Mouse (Mus musculus): Measurements from ENCODE around the gene Sirt2. TPM values are rescaled to one million over a fixed set of nuclear protein-coding genes. Genes with fewer than 3 reads are reported as not detected.
A peak's percentile ranks its signal among the peaks of the same experiment; 100 is the strongest.

The Sirt2 gene
- polyA plus RNA-seq, 1 experiment = 203 TPM

- TF ChIP-seq POLR2A (IDR thresholded peaks at IDR 0.05; ENCODE audit: control insufficient read depth, low read depth, low read length) (no peak), CTCF (IDR thresholded peaks at IDR 0.05; ENCODE audit: control insufficient read depth, insufficient read depth, insufficient replicate concordance, low read depth, low read length) (no peak)
- Histone ChIP-seq H3K27me3 (ENCODE audit: control insufficient read depth, insufficient read depth, low read length) (no peaks in the 10 kb centered on the region), H3K4me1 (ENCODE audit: control insufficient read depth, insufficient read depth, low read length) (peaks cover 4% of the 10 kb centered on the region), H3K4me3 (ENCODE audit: control insufficient read depth, low read depth, low read length) (peak overlapping the region; percentile 99), H3K27ac (ENCODE audit: control insufficient read depth, insufficient read depth, low read depth, low read length) (peak overlapping the region; percentile 56), H3K36me3 (ENCODE audit: control insufficient read depth, insufficient read depth, low read length) (no peaks in the 10 kb centered on the region)
These were observed 375 bp downstream of the Sirt2 start for GRCm38 (mm10) chr7:28766910-28767309.

GRCm38 (mm10) chr7:28767462-28767965 lies 979 bp downstream of the Sirt2 start, which contains the start of gene Nfkbib:
Nfkbib (minus strand) TSS chr7:28767512.
- peak within 1 kb of the TSS; percentile 99 for H3K4me3 ChIP-seq (ENCODE audit: control insufficient read depth, low read depth, low read length)
- H3K36me3 ChIP-seq (ENCODE audit: control insufficient read depth, insufficient read depth, low read length) = no peaks in the 10 kb centered on the region
- H3K4me1 ChIP-seq (ENCODE audit: control insufficient read depth, insufficient read depth, low read length) = peaks cover 4% of the 10 kb centered on the region
- H3K27me3 ChIP-seq (ENCODE audit: control insufficient read depth, insufficient read depth, low read length) = no peaks in the 10 kb centered on the region
- no peak for TF ChIP-seq CTCF (IDR thresholded peaks at IDR 0.05; ENCODE audit: control insufficient read depth, insufficient read depth, insufficient replicate concordance, low read depth, low read length)
- no peak for TF ChIP-seq POLR2A (IDR thresholded peaks at IDR 0.05; ENCODE audit: control insufficient read depth, low read depth, low read length)
- peak within 1 kb of the TSS; percentile 83 for H3K27ac ChIP-seq (ENCODE audit: control insufficient read depth, insufficient read depth, low read depth, low read length)

GRCm38 (mm10) chr7:28769414-28769958 lies 3.0 kb downstream of the Sirt2 start:
- no peak overlapping the region for H3K4me3 ChIP-seq (ENCODE audit: control insufficient read depth, low read depth, low read length)
- no peaks in the 10 kb centered on the region; the same call in 1 of the 2 replicates for H3K36me3 ChIP-seq (ENCODE audit: control insufficient read depth, insufficient read depth, low read length)
- TF ChIP-seq POLR2A (IDR thresholded peaks at IDR 0.05; ENCODE audit: control insufficient read depth, low read depth, low read length) = no peak
- no peak for TF ChIP-seq CTCF (IDR thresholded peaks at IDR 0.05; ENCODE audit: control insufficient read depth, insufficient read depth, insufficient replicate concordance, low read depth, low read length)
- H3K27me3 ChIP-seq (ENCODE audit: control insufficient read depth, insufficient read depth, low read length) = no peaks in the 10 kb centered on the region
- H3K27ac ChIP-seq (ENCODE audit: control insufficient read depth, insufficient read depth, low read depth, low read length) = no peak overlapping the region
- H3K4me1 ChIP-seq (ENCODE audit: control insufficient read depth, insufficient read depth, low read length) = peaks cover 4% of the 10 kb centered on the region

GRCm38 (mm10) chr7:28770309-28770708 lies 3.8 kb downstream of the Sirt2 start:
- H3K4me1 ChIP-seq (ENCODE audit: control insufficient read depth, insufficient read depth, low read length) = peaks cover 4% of the 10 kb centered on the region
- no peaks in the 10 kb centered on the region for H3K27me3 ChIP-seq (ENCODE audit: control insufficient read depth, insufficient read depth, low read length)
- no peak overlapping the region for H3K27ac ChIP-seq (ENCODE audit: control insufficient read depth, insufficient read depth, low read depth, low read length)
- H3K4me3 ChIP-seq (ENCODE audit: control insufficient read depth, low read depth, low read length) = no peak overlapping the region
- TF ChIP-seq CTCF (IDR thresholded peaks at IDR 0.05; ENCODE audit: control insufficient read depth, insufficient read depth, insufficient replicate concordance, low read depth, low read length) (no peak), POLR2A (IDR thresholded peaks at IDR 0.05; ENCODE audit: control insufficient read depth, low read depth, low read length) (no peak)
- H3K36me3 ChIP-seq (ENCODE audit: control insufficient read depth, insufficient read depth, low read length) = no peaks in the 10 kb centered on the region; the same call in 1 of the 2 replicates

GRCm38 (mm10) chr7:28771867-28772266 lies 5.3 kb downstream of the Sirt2 start:
- Histone ChIP-seq H3K36me3 (ENCODE audit: control insufficient read depth, insufficient read depth, low read length) (peaks cover under 1% of the 10 kb centered on the region; the same call in 1 of the 2 replicates), H3K27me3 (ENCODE audit: control insufficient read depth, insufficient read depth, low read length) (no peaks in the 10 kb centered on the region), H3K4me1 (ENCODE audit: control insufficient read depth, insufficient read depth, low read length) (peaks cover 4% of the 10 kb centered on the region), H3K27ac (ENCODE audit: control insufficient read depth, insufficient read depth, low read depth, low read length) (no peak overlapping the region), H3K4me3 (ENCODE audit: control insufficient read depth, low read depth, low read length) (no peak overlapping the region)
- TF ChIP-seq POLR2A (IDR thresholded peaks at IDR 0.05; ENCODE audit: control insufficient read depth, low read depth, low read length) (no peak), CTCF (IDR thresholded peaks at IDR 0.05; ENCODE audit: control insufficient read depth, insufficient read depth, insufficient replicate concordance, low read depth, low read length) (no peak)

GRCm38 (mm10) chr7:28773163-28773562 lies 6.6 kb downstream of the Sirt2 start:
- Histone ChIP-seq H3K4me3 (ENCODE audit: control insufficient read depth, low read depth, low read length) (no peak overlapping the region), H3K4me1 (ENCODE audit: control insufficient read depth, insufficient read depth, low read length) (no peaks in the 10 kb centered on the region; the same call in 1 of the 2 replicates), H3K36me3 (ENCODE audit: control insufficient read depth, insufficient read depth, low read length) (peaks cover 3% of the 10 kb centered on the region; the same call in 1 of the 2 replicates), H3K27me3 (ENCODE audit: control insufficient read depth, insufficient read depth, low read length) (no peaks in the 10 kb centered on the region), H3K27ac (ENCODE audit: control insufficient read depth, insufficient read depth, low read depth, low read length) (no peak overlapping the region)
- TF ChIP-seq CTCF (IDR thresholded peaks at IDR 0.05; ENCODE audit: control insufficient read depth, insufficient read depth, insufficient replicate concordance, low read depth, low read length) (no peak), POLR2A (IDR thresholded peaks at IDR 0.05; ENCODE audit: control insufficient read depth, low read depth, low read length) (no peak)

DNA sequence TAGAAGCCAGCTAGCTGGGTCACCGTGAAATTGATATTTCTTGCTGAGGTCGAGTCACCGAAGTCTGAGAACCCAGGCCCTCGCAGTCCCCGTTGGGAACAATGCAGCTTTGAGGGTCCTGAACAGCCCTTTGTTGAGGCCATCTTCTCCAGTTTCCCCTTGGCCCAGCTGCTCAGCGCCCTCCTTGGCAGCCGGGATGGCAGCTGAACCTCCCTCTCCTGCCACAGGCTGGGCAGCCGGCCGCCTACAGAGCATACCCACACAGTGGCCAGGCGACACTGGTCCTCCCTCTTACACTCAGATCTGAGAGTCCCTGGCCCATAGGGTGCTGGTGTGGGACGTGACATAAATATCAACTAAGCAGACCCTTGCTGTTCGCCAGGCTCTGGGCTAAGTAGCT lies 7.6 kb downstream of the Sirt2 start:
- no peaks in the 10 kb centered on the region; the same call in 1 of the 2 replicates for H3K4me1 ChIP-seq (ENCODE audit: control insufficient read depth, insufficient read depth, low read length)
- H3K36me3 ChIP-seq (ENCODE audit: control insufficient read depth, insufficient read depth, low read length) = peaks cover 3% of the 10 kb centered on the region
- H3K27me3 ChIP-seq (ENCODE audit: control insufficient read depth, insufficient read depth, low read length) = no peaks in the 10 kb centered on the region
- no peak overlapping the region for H3K27ac ChIP-seq (ENCODE audit: control insufficient read depth, insufficient read depth, low read depth, low read length)
- H3K4me3 ChIP-seq (ENCODE audit: control insufficient read depth, low read depth, low read length) = no peak overlapping the region
- TF ChIP-seq POLR2A (IDR thresholded peaks at IDR 0.05; ENCODE audit: control insufficient read depth, low read depth, low read length) (no peak), CTCF (IDR thresholded peaks at IDR 0.05; ENCODE audit: control insufficient read depth, insufficient read depth, insufficient replicate concordance, low read depth, low read length) (no peak)

Data from testis, adult 2 months (tissue).